Mouse (Mus musculus) testis, postnatal 14 days (tissue): ENCODE data around the gene Nubp1.

Experiments
- DNase-seq: peaks from one replicate; pipeline ENCODE4 v3.0.0; 2021; ENCODE audit warnings: low spot score

The Nubp1 gene

GRCm38 (mm10) chr16:10468201-10468600 lies 56.5 kb downstream of the Nubp1 start:
- DNase-seq: no peak

- no peak for DNase-seq
Observed at GRCm38 (mm10) chr16:10471950-10472349, 60.2 kb downstream of the Nubp1 start.
